Mouse (Mus musculus) G1E (cell line): ENCODE measurements around the gene Gpi1.

Experiments used
- CTCF ChIP-seq: IDR thresholded peaks from 2 replicates; pipeline ENCODE4 v1.5.1; 2012; ENCODE audit warnings: low read depth, low read length, inconsistent platforms, mixed read lengths
- GATA1 ChIP-seq: IDR thresholded peaks from 2 replicates; pipeline ENCODE4 v1.6.1; 2012; ENCODE audit warnings: borderline replicate concordance, low read length, inconsistent platforms, mixed read lengths
- POLR2AphosphoS5 ChIP-seq: IDR thresholded peaks from 2 replicates; pipeline ENCODE4 v1.6.1; 2012; ENCODE audit warnings: low read depth, low read length, inconsistent platforms; ENCODE audit not compliant: insufficient replicate concordance
- TAL1 ChIP-seq: conservative IDR thresholded peaks from 2 replicates; pipeline ENCODE4 v1.6.1; 2012; ENCODE audit warnings: low read depth, low read length, inconsistent platforms, mixed read lengths

DNA sequence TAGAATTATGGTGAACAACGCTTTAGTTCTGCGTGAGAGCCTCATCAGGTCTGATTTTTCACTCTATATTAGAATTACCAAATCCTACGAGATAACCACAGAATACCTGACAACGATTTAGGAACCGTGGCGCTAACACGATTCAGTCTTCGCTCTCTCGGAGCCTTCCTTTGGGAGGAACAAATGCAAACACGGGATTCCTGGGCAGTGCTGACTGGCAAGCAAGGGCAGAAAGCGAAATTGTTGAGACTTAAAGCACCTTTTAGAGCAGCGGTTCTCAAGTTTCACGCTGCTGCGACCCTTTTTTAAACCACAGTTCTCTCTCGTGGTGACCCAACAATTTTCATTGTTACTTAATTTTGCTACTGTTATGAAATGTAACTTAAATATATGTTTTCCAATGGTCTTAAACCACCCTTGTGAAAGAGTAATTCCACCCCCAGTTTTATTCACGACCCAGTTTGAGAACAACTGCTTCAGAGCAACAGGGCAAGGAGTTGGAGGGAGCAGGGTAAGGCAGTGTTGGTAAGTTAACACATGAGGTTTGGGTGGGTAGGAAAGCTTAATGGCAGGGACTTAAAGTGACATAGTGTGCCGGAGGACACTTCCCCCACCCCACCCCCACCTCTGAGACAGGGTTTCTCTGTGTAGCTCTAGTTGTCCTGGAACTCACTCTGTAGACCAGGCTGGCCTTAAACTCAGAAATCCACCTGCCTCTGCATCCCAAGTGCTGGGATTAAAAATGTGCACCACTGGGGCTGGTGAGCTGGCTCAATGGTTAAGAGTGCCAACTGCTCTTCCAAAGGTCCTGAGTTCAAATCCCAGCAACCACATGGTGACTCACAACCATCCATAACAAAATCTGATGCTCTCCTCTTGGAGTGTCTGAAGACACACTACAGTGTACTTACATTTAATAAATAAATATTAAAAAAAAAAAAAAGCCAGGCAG, 4.8 kb upstream of the Gpi1 start:
- TF ChIP-seq CTCF: no peak
- TF ChIP-seq TAL1: no peak
- TF ChIP-seq GATA1: no peak
- no peak for TF ChIP-seq POLR2AphosphoS5
